Mouse (Mus musculus): ENCODE data around the gene Adgre5. TPM values are rescaled to one million over a fixed set of nuclear protein-coding genes. Genes with fewer than 3 reads are reported as not detected.

Gene Adgre5
- 568 TPM for polyA plus RNA-seq (2017; shearing (Covaris generic))

DNA sequence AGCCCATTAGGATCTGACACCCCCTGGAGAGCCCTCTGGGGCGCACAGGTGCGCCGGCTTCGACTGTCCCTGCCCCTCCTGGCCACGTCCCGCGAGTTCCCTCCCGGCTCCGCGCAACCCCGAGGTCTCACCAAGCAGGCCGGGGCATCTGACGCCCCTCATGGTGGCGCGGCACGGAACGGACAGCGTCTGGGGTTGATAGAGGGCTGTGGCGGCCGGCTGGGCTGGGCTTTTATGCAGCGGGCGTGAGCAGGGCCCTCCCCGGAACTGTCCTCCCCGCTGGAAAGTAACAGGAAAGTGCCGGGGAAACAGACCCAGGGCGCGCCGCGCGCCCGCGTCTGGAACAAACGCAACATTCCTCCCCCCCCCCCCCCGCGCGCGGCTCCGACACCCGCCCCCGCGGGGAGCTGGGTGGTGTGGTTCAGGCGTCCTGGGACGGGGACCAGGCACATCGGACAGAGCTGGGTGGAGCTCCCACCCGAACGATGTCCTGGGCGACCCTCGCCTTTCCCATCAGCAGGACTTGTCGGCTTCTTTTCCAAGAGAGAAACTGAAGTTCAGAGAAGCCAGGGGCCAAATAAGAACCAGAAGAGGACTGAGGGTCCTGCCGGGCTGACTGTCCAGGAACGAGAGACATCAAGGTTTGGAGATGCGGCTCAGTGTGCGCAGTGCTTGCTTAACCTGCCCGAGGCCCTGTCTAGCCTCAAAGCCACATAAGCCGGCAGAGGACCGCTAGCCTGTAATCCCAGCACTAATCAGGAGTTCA, at the start of gene Adgre5:
Gene Adgre5, minus strand, starts transcription at position 351 of the 766 bp plus-strand sequence.

DNA sequence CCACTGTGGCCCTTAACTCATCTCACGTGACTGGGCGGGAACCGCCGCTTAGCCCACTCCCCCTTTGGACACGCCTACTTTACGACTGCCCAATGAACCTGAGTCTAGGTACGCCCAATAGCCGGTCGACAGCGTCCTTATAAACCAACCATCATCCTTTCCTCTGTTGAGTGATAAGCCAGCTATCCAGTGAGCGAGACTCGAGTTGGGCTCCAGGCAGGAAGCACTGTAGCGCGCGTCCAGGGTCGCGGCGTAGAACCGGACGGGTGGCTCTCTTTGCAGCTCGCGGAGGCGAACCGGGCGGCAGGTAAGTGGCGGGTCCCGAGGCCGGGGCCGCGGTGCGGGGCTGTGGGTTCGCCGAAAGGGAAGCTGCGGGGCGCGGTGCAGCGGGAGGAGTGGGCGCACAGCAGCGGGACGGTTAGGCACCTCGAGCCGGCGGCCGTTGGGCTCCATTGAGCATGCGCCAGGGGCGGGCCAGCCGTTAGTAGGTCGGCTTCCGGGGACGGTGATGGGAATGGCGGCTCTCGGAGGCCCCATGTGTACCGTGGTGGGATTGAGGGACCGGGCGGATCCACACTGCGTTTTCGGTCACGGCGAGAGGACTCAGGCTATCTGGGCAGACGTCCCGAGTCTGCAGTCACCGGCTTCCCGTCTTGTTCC, 26.0 kb downstream of the Adgre5 start, which contains the start of gene Ddx39:
Gene Ddx39, plus strand, starts transcription at position 147 of the 660 bp plus-strand sequence.

GRCm38 (mm10) chr8:83698661-83699453, 42.3 kb downstream of the Adgre5 start, which contains the start of gene Pkn1:
TSS of gene Pkn1 (minus strand) at chr8:83699179.

Other genes starting within 250 kb of the Adgre5 start
- not detected for gene Olfr370, start 205.5 kb downstream of the Adgre5 start, polyA plus RNA-seq (2017; shearing (Covaris generic))
- 242 TPM for gene Ndufb7, start 174.7 kb downstream of the Adgre5 start, polyA plus RNA-seq (2017; shearing (Covaris generic))
- gene Tecr, start 133.4 kb downstream of the Adgre5 start, polyA plus RNA-seq (2017; shearing (Covaris generic)) = 513 TPM
- 114 TPM for gene Dnajb1, start 133.1 kb downstream of the Adgre5 start, polyA plus RNA-seq (2017; shearing (Covaris generic))
- 74.0 TPM for gene Gipc1, start 88.6 kb downstream of the Adgre5 start, polyA plus RNA-seq (2017; shearing (Covaris generic))
- 0.39 TPM for gene Ptger1, start 74.6 kb downstream of the Adgre5 start, polyA plus RNA-seq (2017; shearing (Covaris generic))
- gene Pkn1, start 42.1 kb downstream of the Adgre5 start, polyA plus RNA-seq (2017; shearing (Covaris generic)) = 20.7 TPM
- 201 TPM for gene Ddx39, start 26.1 kb downstream of the Adgre5 start, polyA plus RNA-seq (2017; shearing (Covaris generic))
- 3.2 TPM for gene Adgrl1, start 158.8 kb upstream of the Adgre5 start, polyA plus RNA-seq (2017; shearing (Covaris generic))
- gene Gm10644, start 213.9 kb upstream of the Adgre5 start, polyA plus RNA-seq (2017; shearing (Covaris generic)) = 0.94 TPM
- 26.9 TPM for gene Asf1b, start 214.2 kb upstream of the Adgre5 start, polyA plus RNA-seq (2017; shearing (Covaris generic))
- 2.1 TPM for gene Prkaca, start 231.7 kb upstream of the Adgre5 start, polyA plus RNA-seq (2017; shearing (Covaris generic))